Mouse (Mus musculus): ENCODE data around the gene Vps35. TPM values are rescaled to one million over a fixed set of nuclear protein-coding genes. Genes with fewer than 3 reads are reported as not detected.

Gene Vps35
- total RNA-seq (2023): 82.6 and 92.7 TPM in 2 replicates

GRCm38 (mm10) chr8:85299434-85300077 lies at the start of gene Vps35, which contains the start of gene Orc6:
Gene Vps35 (minus strand): TSS chr8:85299802.
Gene Orc6 (plus strand): TSS chr8:85299632.

GRCm38 (mm10) chr8:85225688-85226087 lies 73.9 kb downstream of the Vps35 start, which contains the start of gene Olfr371:
Gene Olfr371 (plus strand): TSS chr8:85225988.

Other genes starting within 250 kb of the Vps35 start
- gene Fbxw9, start 239.7 kb downstream of the Vps35 start, total RNA-seq (2023): 4.7 and 10.4 TPM in 2 replicates
- gene Gm5741, start 231.8 kb downstream of the Vps35 start, total RNA-seq (2023): not detected in 2 replicates
- 37.9 and 52.8 TPM in 2 replicates for gene Dhps, start 228.0 kb downstream of the Vps35 start, total RNA-seq (2023)
- 28.6 and 31.0 TPM in 2 replicates for gene Wdr83os, start 219.1 kb downstream of the Vps35 start, total RNA-seq (2023)
- gene Wdr83, start 218.5 kb downstream of the Vps35 start, total RNA-seq (2023): 8.1 and 13.9 TPM in 2 replicates
- gene Man2b1, start 216.5 kb downstream of the Vps35 start, total RNA-seq (2023): 289 and 376 TPM in 2 replicates
- not detected in 2 replicates for gene Zfp791, start 176.7 kb downstream of the Vps35 start, total RNA-seq (2023)
- not detected in 2 replicates for gene Cks1brt, start 147.9 kb downstream of the Vps35 start, total RNA-seq (2023)
- not detected in 2 replicates for gene Olfr371, start 73.8 kb downstream of the Vps35 start, total RNA-seq (2023)
- 32.2 and 43.4 TPM in 2 replicates for gene Orc6, start 170 bp downstream of the Vps35 start, total RNA-seq (2023)
- gene Mylk3, start 86.5 kb upstream of the Vps35 start, total RNA-seq (2023): 0.25 and 0.32 TPM in 2 replicates
- gene 4921524J17Rik, start 133.0 kb upstream of the Vps35 start, total RNA-seq (2023): 10.1 and 11.1 TPM in 2 replicates
- 0.48 and 1.5 TPM in 2 replicates for gene Gpt2, start 192.8 kb upstream of the Vps35 start, total RNA-seq (2023)